Mouse (Mus musculus): ENCODE results near the gene Gskip. TPM values are rescaled to one million over a fixed set of nuclear protein-coding genes. Genes with fewer than 3 reads are reported as not detected.

Gene Gskip
- polyA plus RNA-seq, 1 experiment from 2014 or later: 27.7 TPM

- under 1% methylated on average over 73 of the region's 73 CpGs for WGBS (ENCODE audit: insufficient replicate concordance)
- ATAC-seq (replicated peaks; ENCODE audit: insufficient number of reproducible peaks, low FRiP score, low TSS enrichment): peak; percentile 89
- H3K27ac ChIP-seq (ENCODE audit: low read depth, low read length): peak within 1 kb of the TSS; percentile 93
- H3K9ac ChIP-seq (ENCODE audit: low read depth, low read length): peak within 1 kb of the TSS; percentile 94
- peaks cover 13% of the 10 kb centered on the region for H3K4me1 ChIP-seq (ENCODE audit: control insufficient read depth, insufficient read depth, low read length)
- peak within 1 kb of the TSS; percentile 92 for H3K4me2 ChIP-seq
- no peaks in the 10 kb centered on the region for H3K27me3 ChIP-seq (ENCODE audit: control insufficient read depth, insufficient read depth, low read length)
- no peaks in the 10 kb centered on the region for H3K9me3 ChIP-seq (replicated peaks; ENCODE audit: control insufficient read depth, low read length)
- no peaks in the 10 kb centered on the region for H3K36me3 ChIP-seq (ENCODE audit: control insufficient read depth, insufficient read depth, low read length)
- H3K4me3 ChIP-seq (ENCODE audit: low read depth, low read length): peak within 1 kb of the TSS; percentile 99
These were observed 517 bp downstream of the Gskip start, which contains the start of gene Atg2b for GRCm38 (mm10) chr12:105685001-105685691. TSS of gene Atg2b (minus strand) at chr12:105685211.

- H3K4me2 ChIP-seq: no peak overlapping the region
- peaks cover 13% of the 10 kb centered on the region for H3K4me1 ChIP-seq (ENCODE audit: control insufficient read depth, insufficient read depth, low read length)
- no peak for ATAC-seq (replicated peaks; ENCODE audit: insufficient number of reproducible peaks, low FRiP score, low TSS enrichment)
- H3K9ac ChIP-seq (ENCODE audit: low read depth, low read length): no peak overlapping the region
- H3K27me3 ChIP-seq (ENCODE audit: control insufficient read depth, insufficient read depth, low read length): no peaks in the 10 kb centered on the region
- H3K36me3 ChIP-seq (ENCODE audit: control insufficient read depth, insufficient read depth, low read length): no peaks in the 10 kb centered on the region
- H3K27ac ChIP-seq (ENCODE audit: low read depth, low read length): no peak overlapping the region
- H3K4me3 ChIP-seq (ENCODE audit: low read depth, low read length): no peak overlapping the region
- 87% methylated on average over 3 of the region's 3 CpGs for WGBS (ENCODE audit: insufficient replicate concordance)
- H3K9me3 ChIP-seq (replicated peaks; ENCODE audit: control insufficient read depth, low read length): no peaks in the 10 kb centered on the region
These were observed 2.2 kb downstream of the Gskip start for GRCm38 (mm10) chr12:105686791-105687190.

GRCm38 (mm10) chr12:105687416-105687815 is 2.8 kb downstream of the Gskip start:
- Histone ChIP-seq H3K4me1 (ENCODE audit: control insufficient read depth, insufficient read depth, low read length) (peaks cover 13% of the 10 kb centered on the region), H3K9ac (ENCODE audit: low read depth, low read length) (no peak overlapping the region), H3K36me3 (ENCODE audit: control insufficient read depth, insufficient read depth, low read length) (no peaks in the 10 kb centered on the region), H3K27me3 (ENCODE audit: control insufficient read depth, insufficient read depth, low read length) (no peaks in the 10 kb centered on the region), H3K4me2 (no peak overlapping the region), H3K27ac (ENCODE audit: low read depth, low read length) (no peak overlapping the region), H3K4me3 (ENCODE audit: low read depth, low read length) (no peak overlapping the region), H3K9me3 (replicated peaks; ENCODE audit: control insufficient read depth, low read length) (no peaks in the 10 kb centered on the region)
- no peak for ATAC-seq (replicated peaks; ENCODE audit: insufficient number of reproducible peaks, low FRiP score, low TSS enrichment)
- 85% methylated on average over 4 of the region's 4 CpGs for WGBS (ENCODE audit: insufficient replicate concordance)

DNA sequence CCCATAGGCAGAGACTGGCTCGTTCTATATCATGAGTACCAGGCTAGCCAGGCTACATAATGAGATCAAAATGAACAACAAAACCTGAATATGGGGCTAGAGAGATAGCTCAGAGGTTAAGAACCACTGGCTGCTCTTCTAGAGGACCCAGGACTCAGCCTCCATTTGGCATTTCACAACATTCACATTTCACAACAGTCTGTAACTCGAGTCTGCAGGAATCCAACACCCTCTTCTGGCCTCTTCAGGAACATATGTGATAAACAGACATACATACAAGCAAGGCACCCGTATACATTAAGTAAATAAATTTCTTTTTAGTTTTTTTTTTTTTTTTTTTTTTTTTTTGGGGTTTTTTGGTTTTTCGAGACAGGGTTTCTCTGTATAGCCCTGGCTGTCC is 3.9 kb downstream of the Gskip start:
- H3K36me3 ChIP-seq (ENCODE audit: control insufficient read depth, insufficient read depth, low read length): peaks cover 2% of the 10 kb centered on the region; the same call in 1 of the 2 replicates
- no peak overlapping the region for H3K9ac ChIP-seq (ENCODE audit: low read depth, low read length)
- no peak overlapping the region for H3K27ac ChIP-seq (ENCODE audit: low read depth, low read length)
- no peak for ATAC-seq (replicated peaks; ENCODE audit: insufficient number of reproducible peaks, low FRiP score, low TSS enrichment)
- H3K9me3 ChIP-seq (replicated peaks; ENCODE audit: control insufficient read depth, low read length): no peaks in the 10 kb centered on the region
- no peak overlapping the region for H3K4me3 ChIP-seq (ENCODE audit: low read depth, low read length)
- H3K4me1 ChIP-seq (ENCODE audit: control insufficient read depth, insufficient read depth, low read length): peaks cover 8% of the 10 kb centered on the region
- no peak overlapping the region for H3K4me2 ChIP-seq
- WGBS (ENCODE audit: insufficient replicate concordance): 86% methylated on average over 4 of the region's 4 CpGs
- no peaks in the 10 kb centered on the region for H3K27me3 ChIP-seq (ENCODE audit: control insufficient read depth, insufficient read depth, low read length)

DNA sequence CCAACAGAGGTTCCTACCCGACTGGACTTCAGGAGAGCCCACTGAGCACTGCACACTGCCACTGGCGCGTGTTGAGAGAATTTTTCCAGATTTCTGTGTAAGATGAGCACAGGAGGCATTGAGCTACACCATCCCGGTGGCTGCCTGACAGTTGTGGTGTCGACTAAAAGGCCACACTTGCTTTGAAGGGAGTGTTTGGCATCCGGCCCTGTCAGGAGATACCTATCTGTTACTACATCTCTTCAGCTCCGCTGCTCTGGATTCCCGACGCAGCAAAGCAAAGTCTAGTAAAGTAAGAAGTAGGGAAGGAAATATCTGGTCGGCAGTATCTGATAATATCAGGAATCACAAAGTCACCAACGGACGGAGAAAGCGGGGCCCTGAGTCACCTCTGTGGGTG is 4.8 kb downstream of the Gskip start:
- WGBS (ENCODE audit: insufficient replicate concordance): 82% methylated on average over 13 of the region's 13 CpGs
- Histone ChIP-seq H3K27ac (ENCODE audit: low read depth, low read length) (no peak overlapping the region), H3K4me2 (no peak overlapping the region), H3K36me3 (ENCODE audit: control insufficient read depth, insufficient read depth, low read length) (peaks cover 2% of the 10 kb centered on the region; the same call in 1 of the 2 replicates), H3K9ac (ENCODE audit: low read depth, low read length) (no peak overlapping the region), H3K4me1 (ENCODE audit: control insufficient read depth, insufficient read depth, low read length) (peaks cover 4% of the 10 kb centered on the region), H3K4me3 (ENCODE audit: low read depth, low read length) (no peak overlapping the region), H3K9me3 (replicated peaks; ENCODE audit: control insufficient read depth, low read length) (no peaks in the 10 kb centered on the region), H3K27me3 (ENCODE audit: control insufficient read depth, insufficient read depth, low read length) (no peaks in the 10 kb centered on the region)
- no peak for ATAC-seq (replicated peaks; ENCODE audit: insufficient number of reproducible peaks, low FRiP score, low TSS enrichment)

- no peak for ATAC-seq (replicated peaks; ENCODE audit: insufficient number of reproducible peaks, low FRiP score, low TSS enrichment)
- Histone ChIP-seq H3K36me3 (ENCODE audit: control insufficient read depth, insufficient read depth, low read length) (peaks cover 2% of the 10 kb centered on the region; the same call in 1 of the 2 replicates), H3K4me3 (ENCODE audit: low read depth, low read length) (no peak overlapping the region), H3K27ac (ENCODE audit: low read depth, low read length) (no peak overlapping the region), H3K9ac (ENCODE audit: low read depth, low read length) (no peak overlapping the region), H3K27me3 (ENCODE audit: control insufficient read depth, insufficient read depth, low read length) (no peaks in the 10 kb centered on the region), H3K4me2 (no peak overlapping the region), H3K9me3 (replicated peaks; ENCODE audit: control insufficient read depth, low read length) (no peaks in the 10 kb centered on the region), H3K4me1 (ENCODE audit: control insufficient read depth, insufficient read depth, low read length) (no peaks in the 10 kb centered on the region)
- 92% methylated on average over 2 of the region's 2 CpGs for WGBS (ENCODE audit: insufficient replicate concordance)
These were observed 9.4 kb downstream of the Gskip start for GRCm38 (mm10) chr12:105694021-105694420.

DNA sequence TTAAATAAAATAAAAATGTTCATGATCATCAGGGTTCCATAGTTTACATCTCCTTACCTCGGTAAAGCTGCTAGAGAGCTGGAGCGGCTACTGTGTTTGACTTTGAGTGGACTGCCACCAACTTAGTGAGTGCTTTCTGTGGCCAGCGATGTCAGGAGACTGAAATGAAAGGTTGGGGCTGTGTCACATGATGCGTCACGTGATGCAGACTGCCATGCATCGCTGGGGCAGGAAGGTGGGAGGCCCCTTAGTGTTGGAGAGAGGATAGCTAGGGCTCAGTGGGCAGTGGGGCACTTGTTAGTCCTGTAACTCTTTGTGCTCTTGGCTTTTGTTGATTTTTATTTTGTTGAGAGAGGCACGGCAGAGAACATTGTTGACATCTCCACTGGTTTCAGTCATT is 11.2 kb downstream of the Gskip start:
- Histone ChIP-seq H3K4me1 (ENCODE audit: control insufficient read depth, insufficient read depth, low read length) (no peaks in the 10 kb centered on the region), H3K4me3 (ENCODE audit: low read depth, low read length) (no peak overlapping the region), H3K9me3 (replicated peaks; ENCODE audit: control insufficient read depth, low read length) (no peaks in the 10 kb centered on the region), H3K36me3 (ENCODE audit: control insufficient read depth, insufficient read depth, low read length) (peaks cover 4% of the 10 kb centered on the region; the same call in 1 of the 2 replicates), H3K27ac (ENCODE audit: low read depth, low read length) (no peak overlapping the region), H3K4me2 (no peak overlapping the region), H3K27me3 (ENCODE audit: control insufficient read depth, insufficient read depth, low read length) (no peaks in the 10 kb centered on the region), H3K9ac (ENCODE audit: low read depth, low read length) (no peak overlapping the region)
- ATAC-seq (replicated peaks; ENCODE audit: insufficient number of reproducible peaks, low FRiP score, low TSS enrichment): no peak
- WGBS (ENCODE audit: insufficient replicate concordance): 77% methylated on average over 7 of the region's 7 CpGs

- no peaks in the 10 kb centered on the region for H3K9me3 ChIP-seq (replicated peaks; ENCODE audit: control insufficient read depth, low read length)
- H3K36me3 ChIP-seq (ENCODE audit: control insufficient read depth, insufficient read depth, low read length): peaks cover 4% of the 10 kb centered on the region; the same call in 1 of the 2 replicates
- H3K4me3 ChIP-seq (ENCODE audit: low read depth, low read length): no peak overlapping the region
- no peaks in the 10 kb centered on the region for H3K4me1 ChIP-seq (ENCODE audit: control insufficient read depth, insufficient read depth, low read length)
- no peak overlapping the region for H3K4me2 ChIP-seq
- no peaks in the 10 kb centered on the region for H3K27me3 ChIP-seq (ENCODE audit: control insufficient read depth, insufficient read depth, low read length)
- 86% methylated on average over 8 of the region's 8 CpGs for whole genome bisulfite sequencing (ENCODE audit: insufficient replicate concordance)
- no peak overlapping the region for H3K27ac ChIP-seq (ENCODE audit: low read depth, low read length)
- no peak for ATAC-seq (replicated peaks; ENCODE audit: insufficient number of reproducible peaks, low FRiP score, low TSS enrichment)
- no peak overlapping the region for H3K9ac ChIP-seq (ENCODE audit: low read depth, low read length)
These were observed 12.6 kb downstream of the Gskip start for GRCm38 (mm10) chr12:105697104-105697780.
